Mouse (Mus musculus) MEL (cell line): ENCODE measurements around the gene Sgpp2.

Experiments
- CTCF ChIP-seq, 3 experiments: IDR thresholded peaks in 2 of 3; conservative IDR thresholded peaks in 1 of 3; 2 replicates each; pipeline ENCODE4 v1.5.1; 2011 to 2012; ENCODE audit warnings: low read length in 3 of 3, low read depth in 2 of 3, mild to moderate bottlenecking in 2 of 3, improper control_type of control experiment in 1 of 3, inconsistent platforms in 1 of 3, mixed read lengths in 1 of 3, moderate library complexity in 1 of 3; ENCODE audit not compliant: control insufficient read depth in 1 of 3, insufficient read depth in 1 of 3, poor library complexity in 1 of 3, severe bottlenecking in 1 of 3
- EP300 ChIP-seq, 2 experiments: IDR thresholded peaks; 2 replicates each; pipeline ENCODE4 v1.6.1; 2011; ENCODE audit warnings: improper control_type of control experiment in 2 of 2, low read length in 2 of 2, low read depth in 1 of 2, mild to moderate bottlenecking in 1 of 2
- HCFC1 ChIP-seq: IDR thresholded peaks from 2 replicates; pipeline ENCODE4 v1.6.1; 2012; ENCODE audit warnings: low read depth, mild to moderate bottlenecking, inconsistent platforms, low read length, improper control_type of control experiment, moderate library complexity
- JUND ChIP-seq: IDR thresholded peaks from 2 replicates; pipeline ENCODE4 v1.6.1; 2011; ENCODE audit warnings: low read depth, mild to moderate bottlenecking, improper control_type of control experiment, low read length
- POLR2A ChIP-seq, 2 experiments: IDR thresholded peaks; 2 replicates each; pipeline ENCODE4 v1.6.1; 2011 to 2012; ENCODE audit warnings: low read length in 2 of 2, mild to moderate bottlenecking in 2 of 2, control low read depth in 1 of 2, improper control_type of control experiment in 1 of 2, low read depth in 1 of 2, moderate library complexity in 1 of 2; ENCODE audit not compliant: control insufficient read depth in 1 of 2, insufficient read depth in 1 of 2, poor library complexity in 1 of 2
- SMC3 ChIP-seq: IDR thresholded peaks from 2 replicates; pipeline ENCODE4 v1.6.1; 2011; ENCODE audit warnings: low read depth, low read length, improper control_type of control experiment
- TAL1 ChIP-seq: IDR thresholded peaks from 2 replicates; pipeline ENCODE4 v1.6.1; 2012; ENCODE audit warnings: mild to moderate bottlenecking, inconsistent platforms, low read length, moderate library complexity, mixed read lengths
- UBTF ChIP-seq: IDR thresholded peaks from 2 replicates; pipeline ENCODE4 v1.6.1; 2012; ENCODE audit warnings: low read depth, mild to moderate bottlenecking, inconsistent platforms, low read length, improper control_type of control experiment, moderate library complexity, borderline replicate concordance; ENCODE audit not compliant: insufficient read depth

- TF ChIP-seq HCFC1 (no peak), JUND (no peak), CTCF (IDR thresholded peaks at IDR 0.05 in 2 of 3, conservative IDR thresholded peaks at IDR 0.05 in 1 of 3; ENCODE audit: control insufficient read depth in 1 of 3, insufficient read depth in 1 of 3, low read depth in 2 of 3, low read length in 3 of 3, poor library complexity in 1 of 3, severe bottlenecking in 1 of 3) (no peak), UBTF (no peak), SMC3 (no peak), POLR2A (IDR thresholded peaks at IDR 0.05; ENCODE audit: control insufficient read depth in 1 of 2, insufficient read depth in 1 of 2, low read depth in 1 of 2, low read length in 2 of 2, poor library complexity in 1 of 2) (no peak), EP300 (IDR thresholded peaks at IDR 0.05; ENCODE audit: low read depth in 1 of 2, low read length in 2 of 2) (no peak), TAL1 (no peak)
Measured at GRCm38 (mm10) chr1:78367806-78368205, 57.7 kb downstream of the Sgpp2 start.
